Mouse (Mus musculus) CD4-positive, CD25-positive, alpha-beta regulatory T cell, adult 2 months (primary cell): ENCODE measurements around the gene Tmem220.

Experiments used
- DNase-seq: peaks from one replicate; pipeline ENCODE4 v3.0.0-alpha.2; 2012; ENCODE audit warnings: low read depth, low spot score

Gene Tmem220

GRCm38 (mm10) chr11:67024867-67025477 lies at the start of gene Tmem220:
Tmem220 (plus strand) TSS chr11:67025154.
- peak; percentile 95 for DNase-seq

- no peak for DNase-seq
Measured at GRCm38 (mm10) chr11:66975606-66976330, 49.2 kb upstream of the Tmem220 start.

- DNase-seq: no peak
Measured at GRCm38 (mm10) chr11:66981336-66982115, 43.4 kb upstream of the Tmem220 start.

GRCm38 (mm10) chr11:66982794-66983193 lies 42.2 kb upstream of the Tmem220 start:
- peak; percentile 58 for DNase-seq

GRCm38 (mm10) chr11:66983422-66984164 lies 41.4 kb upstream of the Tmem220 start:
- DNase-seq: no peak

GRCm38 (mm10) chr11:66984165-66985135 lies 40.5 kb upstream of the Tmem220 start:
- DNase-seq: peak; percentile 85

- DNase-seq: peak; percentile 15
Measured at GRCm38 (mm10) chr11:66985136-66985702, 39.7 kb upstream of the Tmem220 start.

- no peak for DNase-seq
Measured at GRCm38 (mm10) chr11:66992150-66992549, 32.8 kb upstream of the Tmem220 start.

GRCm38 (mm10) chr11:66993674-66994073 lies 31.3 kb upstream of the Tmem220 start:
- DNase-seq: no peak

- DNase-seq: no peak
Measured at GRCm38 (mm10) chr11:66996446-66996845, 28.5 kb upstream of the Tmem220 start.

- no peak for DNase-seq
Measured at GRCm38 (mm10) chr11:66998467-66999403, 26.2 kb upstream of the Tmem220 start.

- DNase-seq: no peak
Measured at GRCm38 (mm10) chr11:67000671-67001070, 24.3 kb upstream of the Tmem220 start.

- no peak for DNase-seq
Measured at GRCm38 (mm10) chr11:67001717-67002116, 23.2 kb upstream of the Tmem220 start.

- no peak for DNase-seq
Measured at GRCm38 (mm10) chr11:67002911-67003310, 22.0 kb upstream of the Tmem220 start.

- no peak for DNase-seq
Measured at GRCm38 (mm10) chr11:67007961-67008360, 17.0 kb upstream of the Tmem220 start.

- no peak for DNase-seq
Measured at GRCm38 (mm10) chr11:67008528-67008927, 16.4 kb upstream of the Tmem220 start.

GRCm38 (mm10) chr11:67010430-67010829 lies 14.5 kb upstream of the Tmem220 start:
- peak; percentile 23 for DNase-seq

- DNase-seq: no peak
Measured at GRCm38 (mm10) chr11:67011635-67012034, 13.3 kb upstream of the Tmem220 start.
